Mouse (Mus musculus): ENCODE measurements at regions not wholly inside any gene's neighbourhood (a gene's known extent, or its start where the extent isn't known, plus 50 kb on each side); places are given as distances from the start of the nearest gene placed in this dataset.

DNA sequence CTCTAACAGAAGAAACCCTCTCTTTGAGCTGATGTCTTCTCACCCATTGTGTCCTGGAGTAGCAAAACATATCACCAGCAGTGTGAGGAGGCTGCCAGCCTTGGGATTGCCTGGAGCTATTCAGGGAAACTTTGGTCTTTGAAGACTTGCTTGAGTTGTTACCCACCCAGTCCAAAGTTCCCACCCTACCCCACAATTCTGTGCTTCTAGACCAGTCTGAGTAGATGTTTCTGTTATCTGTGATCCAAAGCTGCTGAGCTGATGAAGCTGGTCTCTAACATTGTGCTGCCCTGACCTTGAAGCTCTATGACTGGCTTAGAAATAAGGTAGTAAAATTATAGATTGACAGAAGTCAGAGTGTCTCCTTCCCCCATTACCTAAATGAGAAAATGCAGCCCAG is 443.8 kb upstream of the Kdm8 start:
- no peak overlapping the region for H3K4me3 ChIP-seq (ENCODE audit: insufficient read depth, low read length)
- TF ChIP-seq CTCF (IDR thresholded peaks at IDR 0.05; ENCODE audit: extremely low read depth, insufficient read depth, low read length) (no peak), POLR2A (IDR thresholded peaks at IDR 0.05; ENCODE audit: extremely low read depth, insufficient read depth, low read length) (no peak)
- H3K27ac ChIP-seq (ENCODE audit: insufficient read depth, low read length), result no peak overlapping the region
- H3K4me1 ChIP-seq (ENCODE audit: control insufficient read depth, insufficient read depth, low read length), result no peaks in the 10 kb centered on the region

DNA sequence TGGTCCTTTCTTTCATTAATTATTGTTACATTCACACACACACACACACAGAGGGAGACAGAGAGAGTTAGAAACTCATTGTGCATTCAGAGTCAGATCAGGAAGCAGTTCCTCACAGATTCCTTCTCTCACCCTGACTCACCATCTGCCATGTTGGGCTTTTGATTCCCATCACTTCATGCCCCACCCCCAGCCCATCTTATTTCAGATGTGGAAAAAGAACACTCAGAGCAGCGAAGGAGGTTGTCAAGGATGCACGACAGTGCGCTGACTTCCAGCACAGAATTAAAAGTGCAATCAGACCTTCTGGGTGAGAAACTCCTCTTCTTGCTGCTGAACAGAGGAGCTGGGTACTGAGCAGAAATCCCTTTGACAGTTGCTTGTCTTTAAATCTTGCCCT is 438.8 kb upstream of the Kdm8 start:
- Histone ChIP-seq H3K27ac (ENCODE audit: insufficient read depth, low read length) (no peak overlapping the region), H3K4me3 (ENCODE audit: insufficient read depth, low read length) (no peak overlapping the region), H3K4me1 (ENCODE audit: control insufficient read depth, insufficient read depth, low read length) (no peaks in the 10 kb centered on the region; the same call in 1 of the 2 replicates)
- TF ChIP-seq CTCF (IDR thresholded peaks at IDR 0.05; ENCODE audit: extremely low read depth, insufficient read depth, low read length) (no peak), POLR2A (IDR thresholded peaks at IDR 0.05; ENCODE audit: extremely low read depth, insufficient read depth, low read length) (no peak)

DNA sequence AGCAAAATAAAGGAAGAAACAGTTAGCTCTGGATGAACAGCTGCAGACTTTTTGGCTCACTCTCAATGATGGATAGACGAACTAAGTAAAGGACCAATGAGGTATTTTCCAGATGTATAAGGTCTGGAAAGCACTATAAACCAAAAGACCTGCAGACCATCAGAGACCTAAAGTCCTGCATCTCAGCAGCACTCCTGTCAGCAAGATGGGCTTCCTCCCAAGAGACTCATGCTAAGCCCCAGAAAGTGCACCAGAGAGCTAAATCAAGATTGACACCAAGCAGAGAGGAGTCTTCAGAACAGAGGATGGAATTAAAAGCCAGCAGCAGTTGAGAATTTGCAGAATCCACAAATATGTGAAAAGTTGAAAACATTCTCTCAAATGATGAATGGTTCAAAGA is 425.2 kb upstream of the Kdm8 start:
- Histone ChIP-seq H3K27ac (ENCODE audit: insufficient read depth, low read length) (no peak overlapping the region), H3K4me1 (ENCODE audit: control insufficient read depth, insufficient read depth, low read length) (no peaks in the 10 kb centered on the region), H3K4me3 (ENCODE audit: insufficient read depth, low read length) (no peak overlapping the region)
- TF ChIP-seq CTCF (IDR thresholded peaks at IDR 0.05; ENCODE audit: extremely low read depth, insufficient read depth, low read length) (no peak), POLR2A (IDR thresholded peaks at IDR 0.05; ENCODE audit: extremely low read depth, insufficient read depth, low read length) (no peak)

DNA sequence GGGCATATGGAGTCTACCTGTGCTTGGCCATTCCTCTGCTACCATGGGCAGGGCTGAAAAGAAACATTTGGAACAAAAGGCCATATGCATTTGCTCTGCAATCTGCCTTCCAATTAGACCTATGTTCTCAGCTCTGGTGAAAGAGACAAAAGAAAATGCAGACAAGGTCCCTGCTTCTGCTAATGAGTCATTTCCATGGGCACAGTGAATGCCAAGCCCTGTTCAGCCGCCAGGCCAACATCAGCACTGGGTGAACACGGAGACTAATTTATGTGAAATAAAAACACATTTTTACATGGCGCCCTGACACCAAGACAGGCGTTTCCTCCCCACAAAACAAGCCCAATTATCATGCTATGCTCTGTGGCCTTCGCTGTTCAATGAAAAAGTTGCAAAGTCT is 419.5 kb upstream of the Kdm8 start:
- Histone ChIP-seq H3K4me3 (ENCODE audit: insufficient read depth, low read length) (no peak overlapping the region), H3K4me1 (ENCODE audit: control insufficient read depth, insufficient read depth, low read length) (no peaks in the 10 kb centered on the region), H3K27ac (ENCODE audit: insufficient read depth, low read length) (no peak overlapping the region)
- TF ChIP-seq POLR2A (IDR thresholded peaks at IDR 0.05; ENCODE audit: extremely low read depth, insufficient read depth, low read length) (no peak), CTCF (IDR thresholded peaks at IDR 0.05; ENCODE audit: extremely low read depth, insufficient read depth, low read length) (no peak)

DNA sequence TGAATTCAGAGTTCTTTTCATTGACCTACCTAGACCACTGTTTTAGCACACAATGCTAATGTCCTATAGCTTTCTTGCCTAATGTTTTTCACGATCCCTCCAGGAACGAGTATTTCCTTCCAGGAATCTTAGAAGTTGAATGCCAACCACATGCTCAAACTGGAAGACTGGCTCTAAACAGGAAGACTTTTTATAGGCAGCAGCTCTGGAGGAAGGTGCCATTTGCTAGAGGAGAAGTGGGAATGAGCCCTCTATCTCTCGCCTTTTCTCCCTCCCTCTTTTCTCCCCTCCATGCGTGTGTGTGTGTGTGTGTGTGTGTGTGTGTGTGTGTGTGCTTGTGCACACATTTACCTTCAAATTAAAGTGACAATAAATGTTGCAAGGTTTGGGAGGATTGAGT is 410.7 kb upstream of the Kdm8 start:
- Histone ChIP-seq H3K27ac (ENCODE audit: insufficient read depth, low read length) (no peak overlapping the region), H3K4me1 (ENCODE audit: control insufficient read depth, insufficient read depth, low read length) (no peaks in the 10 kb centered on the region), H3K4me3 (ENCODE audit: insufficient read depth, low read length) (no peak overlapping the region)
- no peak for TF ChIP-seq CTCF (IDR thresholded peaks at IDR 0.05; ENCODE audit: extremely low read depth, insufficient read depth, low read length)
- no peak for TF ChIP-seq POLR2A (IDR thresholded peaks at IDR 0.05; ENCODE audit: extremely low read depth, insufficient read depth, low read length)

DNA sequence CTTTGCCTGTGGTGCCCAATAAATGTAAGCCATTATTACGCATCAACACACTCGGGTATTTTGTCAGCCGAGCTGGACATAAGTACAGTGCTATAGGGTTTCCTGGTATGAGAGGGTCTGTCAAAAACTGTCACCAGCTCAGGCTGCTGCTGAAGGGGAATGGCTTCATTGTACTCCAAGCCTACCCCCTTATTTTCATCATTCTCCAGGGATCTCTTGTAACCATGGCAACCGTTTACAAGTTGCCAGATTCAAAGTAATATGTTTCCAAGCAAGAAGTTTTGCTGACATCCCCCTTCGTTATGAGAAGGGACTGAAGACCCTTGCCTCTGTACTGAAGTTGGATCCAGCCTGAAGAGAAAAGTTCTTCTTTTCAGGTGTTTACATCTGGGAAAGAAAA is 410.3 kb upstream of the Kdm8 start:
- no peak overlapping the region for H3K4me3 ChIP-seq (ENCODE audit: insufficient read depth, low read length)
- no peak for TF ChIP-seq CTCF (IDR thresholded peaks at IDR 0.05; ENCODE audit: extremely low read depth, insufficient read depth, low read length)
- no peak for TF ChIP-seq POLR2A (IDR thresholded peaks at IDR 0.05; ENCODE audit: extremely low read depth, insufficient read depth, low read length)
- no peaks in the 10 kb centered on the region for H3K4me1 ChIP-seq (ENCODE audit: control insufficient read depth, insufficient read depth, low read length)
- no peak overlapping the region for H3K27ac ChIP-seq (ENCODE audit: insufficient read depth, low read length)

DNA sequence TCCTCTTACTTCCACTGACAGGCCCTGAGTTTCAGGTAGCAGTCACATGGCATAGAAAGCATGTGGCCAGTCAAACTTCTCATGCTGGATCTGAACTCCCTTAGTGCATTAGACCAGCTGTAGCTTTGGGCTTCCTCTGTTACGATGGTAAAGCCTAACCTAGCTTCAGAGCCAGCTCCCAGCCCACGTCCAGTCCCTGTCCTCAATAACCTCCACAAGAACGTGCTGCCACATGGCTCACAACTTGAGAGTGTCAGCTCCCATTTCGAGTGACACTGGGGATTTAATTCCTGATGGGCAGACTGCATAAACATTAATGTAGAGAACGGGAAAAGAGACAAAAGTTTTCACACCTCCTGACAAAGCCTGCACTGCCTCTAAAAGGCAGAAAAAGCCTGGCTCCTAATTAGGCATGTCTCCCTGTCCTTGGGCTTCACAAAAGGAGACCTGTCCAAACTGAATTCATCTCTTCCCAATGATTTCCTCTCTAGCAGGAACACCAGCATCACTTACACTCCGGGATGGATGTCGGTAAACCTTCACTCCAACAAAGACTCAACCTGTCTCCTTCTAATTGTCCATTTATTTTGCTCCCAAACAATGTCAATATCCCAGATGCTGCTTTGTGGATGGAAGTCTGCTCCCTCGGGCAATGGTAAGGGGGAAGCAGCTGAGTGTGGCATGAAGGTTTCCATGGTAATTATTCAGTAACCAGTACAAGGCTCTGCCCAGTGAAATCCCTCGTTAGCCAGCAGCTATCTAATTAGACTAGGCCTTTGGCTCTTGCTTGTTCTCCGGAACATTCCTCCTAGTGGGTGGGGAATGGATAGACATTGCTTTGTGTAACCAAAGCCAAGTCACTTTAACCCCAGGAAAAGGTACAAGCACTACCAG is 408.1 kb upstream of the Kdm8 start:
- TF ChIP-seq POLR2A (IDR thresholded peaks at IDR 0.05; ENCODE audit: extremely low read depth, insufficient read depth, low read length) (no peak), CTCF (IDR thresholded peaks at IDR 0.05; ENCODE audit: extremely low read depth, insufficient read depth, low read length) (no peak)
- Histone ChIP-seq H3K4me3 (ENCODE audit: insufficient read depth, low read length) (no peak overlapping the region), H3K27ac (ENCODE audit: insufficient read depth, low read length) (no peak overlapping the region), H3K4me1 (ENCODE audit: control insufficient read depth, insufficient read depth, low read length) (no peaks in the 10 kb centered on the region)

DNA sequence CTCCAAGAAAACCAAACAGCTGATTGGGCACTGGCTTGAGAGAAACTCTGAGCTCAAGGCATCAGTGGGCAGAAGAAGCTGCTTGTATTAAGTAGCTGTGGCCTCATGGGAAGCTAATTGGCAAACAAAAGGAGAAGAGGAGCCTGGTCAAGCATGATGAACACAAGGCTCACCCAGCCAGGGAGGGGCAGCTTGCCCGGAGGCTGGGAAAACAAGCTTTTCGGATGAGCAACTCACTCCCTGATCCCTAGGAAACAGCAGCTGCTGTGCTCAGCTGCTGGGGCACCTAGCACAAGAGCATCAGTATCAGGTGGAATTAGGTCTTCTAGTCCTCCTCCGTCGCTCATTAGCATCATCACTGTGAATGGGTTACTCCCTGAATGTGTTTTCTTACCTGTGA is 405.6 kb upstream of the Kdm8 start:
- Histone ChIP-seq H3K4me3 (ENCODE audit: insufficient read depth, low read length) (no peak overlapping the region), H3K4me1 (ENCODE audit: control insufficient read depth, insufficient read depth, low read length) (no peaks in the 10 kb centered on the region), H3K27ac (ENCODE audit: insufficient read depth, low read length) (no peak overlapping the region)
- TF ChIP-seq POLR2A (IDR thresholded peaks at IDR 0.05; ENCODE audit: extremely low read depth, insufficient read depth, low read length) (no peak), CTCF (IDR thresholded peaks at IDR 0.05; ENCODE audit: extremely low read depth, insufficient read depth, low read length) (no peak)

DNA sequence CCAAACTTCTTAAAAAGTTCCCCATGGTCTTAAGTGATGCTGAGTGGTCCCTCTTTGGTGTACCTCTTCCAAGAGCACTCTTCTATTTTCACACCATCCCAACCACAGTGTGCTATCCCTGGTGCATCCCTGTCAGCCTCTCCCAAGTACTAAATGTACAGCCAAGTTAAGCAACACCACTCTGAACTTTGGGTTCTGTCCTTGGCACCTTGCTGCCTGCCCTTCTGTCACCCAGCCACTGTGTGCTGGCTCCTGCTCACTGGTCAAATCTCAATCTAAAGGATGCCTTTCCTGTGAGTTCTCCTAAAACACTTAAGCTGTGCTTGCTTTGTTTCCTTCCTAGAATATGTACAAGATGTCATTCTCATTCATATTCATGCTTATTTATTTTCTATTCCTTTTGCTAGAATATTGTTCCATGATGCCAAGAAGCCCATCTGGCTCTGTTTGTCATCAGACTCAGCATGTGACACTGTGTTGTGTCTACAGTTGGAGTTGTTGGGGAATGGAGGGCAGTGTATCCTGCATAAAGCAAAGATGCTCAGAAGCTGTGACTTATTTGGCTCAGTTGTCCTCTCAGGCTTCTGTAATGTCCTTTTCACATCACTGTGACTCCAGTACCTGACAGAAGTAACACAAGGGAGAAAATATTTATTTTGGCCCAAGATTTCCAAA is 388.4 kb upstream of the Kdm8 start:
- Histone ChIP-seq H3K27ac (ENCODE audit: insufficient read depth, low read length) (no peak overlapping the region), H3K4me3 (ENCODE audit: insufficient read depth, low read length) (no peak overlapping the region), H3K4me1 (ENCODE audit: control insufficient read depth, insufficient read depth, low read length) (no peaks in the 10 kb centered on the region)
- no peak for TF ChIP-seq CTCF (IDR thresholded peaks at IDR 0.05; ENCODE audit: extremely low read depth, insufficient read depth, low read length)

DNA sequence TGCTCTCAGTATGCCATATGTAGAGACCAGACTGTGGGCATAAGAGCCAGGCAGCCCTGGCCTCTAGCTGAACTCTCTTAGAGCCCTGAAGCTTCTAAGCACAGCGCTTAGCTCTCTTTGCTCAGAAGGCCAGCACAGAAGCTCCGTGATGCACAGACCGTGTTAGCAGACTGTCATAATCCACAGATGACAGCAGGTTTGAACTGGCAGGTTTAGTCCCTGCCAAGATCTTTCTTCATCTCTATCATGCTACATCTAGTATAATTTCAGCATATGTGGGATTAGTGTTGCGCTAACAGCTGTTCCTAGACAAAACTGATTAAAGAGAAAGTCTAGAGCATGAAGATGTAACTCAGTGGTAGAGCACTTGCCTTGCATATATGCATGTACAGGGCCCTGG is 342.0 kb upstream of the Kdm8 start:
- Histone ChIP-seq H3K4me1 (ENCODE audit: control insufficient read depth, insufficient read depth, low read length) (no peaks in the 10 kb centered on the region), H3K4me3 (ENCODE audit: insufficient read depth, low read length) (no peak overlapping the region), H3K27ac (ENCODE audit: insufficient read depth, low read length) (no peak overlapping the region)
- no peak for TF ChIP-seq POLR2A (IDR thresholded peaks at IDR 0.05; ENCODE audit: extremely low read depth, insufficient read depth, low read length)
- no peak for TF ChIP-seq CTCF (IDR thresholded peaks at IDR 0.05; ENCODE audit: extremely low read depth, insufficient read depth, low read length)

All from cortical plate, adult 2 months (tissue).